8 mouse cellular contexts compared by ENCODE assay signal in genomic region chr12:76369978-76370830, GRCm38 (mm10). TPM values are rescaled to one million over a fixed set of nuclear protein-coding genes. Genes with fewer than 3 reads are reported as not detected.
A peak's percentile ranks its signal among the peaks of the same experiment; 100 is the strongest.
DNase-seq lines count a peak whose midpoint lies in the region; ATAC-seq lines count a peak whose summit lies in the region.

Gene Zbtb1 (plus strand): TSS chr12:76370266.

- WGBS in forebrain, embryonic 10.5 days = under 1% methylated on average over 95 of the region's 99 CpGs
- WGBS in heart, embryonic 15.5 days = under 1% methylated on average over 91 of the region's 99 CpGs
- WGBS in liver, embryonic 16.5 days (ENCODE audit: insufficient replicate concordance) = under 1% methylated on average over 93 of the region's 99 CpGs
- under 1% methylated on average over 93 of the region's 99 CpGs for WGBS in neural tube, embryonic 12.5 days

- H3K9ac ChIP-seq in heart, embryonic 15.5 days = peak within 1 kb of the TSS; percentile 97
- peak within 1 kb of the TSS; percentile 96 for H3K9ac ChIP-seq in liver, embryonic 16.5 days (ENCODE audit: low read depth, low read length)
- H3K9ac ChIP-seq in neural tube, embryonic 12.5 days = peak within 1 kb of the TSS; percentile 97

- peak within 1 kb of the TSS; percentile 84 for H3K27ac ChIP-seq in brown adipose tissue, adult 24 weeks (replicated peaks; ENCODE audit: low read depth, low read length)
- peak within 1 kb of the TSS; percentile 100 for H3K27ac ChIP-seq in forebrain, embryonic 10.5 days
- peak within 1 kb of the TSS; percentile 100 for H3K27ac ChIP-seq in heart, embryonic 15.5 days
- peak within 1 kb of the TSS; percentile 96 for H3K27ac ChIP-seq in liver, embryonic 16.5 days (ENCODE audit: low read length)
- H3K27ac ChIP-seq in neural tube, embryonic 12.5 days = peak within 1 kb of the TSS; percentile 95

- no peaks in the 10 kb centered on the region for H3K27me3 ChIP-seq in forebrain, embryonic 10.5 days (ENCODE audit: poor library complexity, severe bottlenecking)
- H3K27me3 ChIP-seq in heart, embryonic 15.5 days = no peaks in the 10 kb centered on the region
- no peaks in the 10 kb centered on the region for H3K27me3 ChIP-seq in liver, embryonic 16.5 days (ENCODE audit: control insufficient read depth, insufficient read depth, low read depth, low read length)
- H3K27me3 ChIP-seq in neural tube, embryonic 12.5 days (replicated peaks) = no peaks in the 10 kb centered on the region

- DNase-seq in CD4-positive, CD25-positive, alpha-beta regulatory T cell, adult 2 months (ENCODE audit: low read depth, low spot score) = peak; percentile 88
- peak; percentile 83 for DNase-seq in forebrain, embryonic 10.5 days (ENCODE audit: extremely low spot score, low spot score)
- DNase-seq in kidney, postnatal 25 days = peak; percentile 77 to 90
- DNase-seq in telencephalon, adult 2 months (ENCODE audit: low read depth, low spot score) = peak; percentile 60

- no peaks in the 10 kb centered on the region for H3K9me3 ChIP-seq in forebrain, embryonic 10.5 days
- no peaks in the 10 kb centered on the region for H3K9me3 ChIP-seq in heart, embryonic 15.5 days (replicated peaks)
- H3K9me3 ChIP-seq in liver, embryonic 16.5 days (replicated peaks; ENCODE audit: control insufficient read depth, low read length) = no peaks in the 10 kb centered on the region
- no peaks in the 10 kb centered on the region for H3K9me3 ChIP-seq in neural tube, embryonic 12.5 days

- peaks cover 12% of the 10 kb centered on the region for H3K4me1 ChIP-seq in brown adipose tissue, adult 24 weeks (ENCODE audit: control insufficient read depth, insufficient read depth, insufficient read length, low read length)
- H3K4me1 ChIP-seq in forebrain, embryonic 10.5 days = peaks cover 64% of the 10 kb centered on the region
- peaks cover 61% of the 10 kb centered on the region for H3K4me1 ChIP-seq in heart, embryonic 15.5 days (replicated peaks)
- peaks cover 59% of the 10 kb centered on the region for H3K4me1 ChIP-seq in liver, embryonic 16.5 days (ENCODE audit: control insufficient read depth, low read depth, low read length)
- peaks cover 36% of the 10 kb centered on the region for H3K4me1 ChIP-seq in neural tube, embryonic 12.5 days

- peaks cover 6% of the 10 kb centered on the region; the same call in 1 of the 2 replicates for H3K36me3 ChIP-seq in forebrain, embryonic 10.5 days (replicated peaks)
- H3K36me3 ChIP-seq in heart, embryonic 15.5 days = no peaks in the 10 kb centered on the region
- H3K36me3 ChIP-seq in liver, embryonic 16.5 days (ENCODE audit: control insufficient read depth, insufficient read depth) = no peaks in the 10 kb centered on the region
- no peaks in the 10 kb centered on the region for H3K36me3 ChIP-seq in neural tube, embryonic 12.5 days

- peak within 1 kb of the TSS; percentile 92 for H3K4me3 ChIP-seq in brown adipose tissue, adult 24 weeks (ENCODE audit: insufficient read depth, low read depth, low read length)
- peak within 1 kb of the TSS; percentile 96 for H3K4me3 ChIP-seq in forebrain, embryonic 10.5 days
- peak within 1 kb of the TSS; percentile 94 for H3K4me3 ChIP-seq in heart, embryonic 15.5 days
- H3K4me3 ChIP-seq in liver, embryonic 16.5 days (ENCODE audit: low read depth, low read length) = peak within 1 kb of the TSS; percentile 90
- H3K4me3 ChIP-seq in neural tube, embryonic 12.5 days = peak within 1 kb of the TSS; percentile 86

- peak within 1 kb of the TSS; percentile 83 for H3K4me2 ChIP-seq in heart, embryonic 15.5 days
- H3K4me2 ChIP-seq in liver, embryonic 16.5 days (ENCODE audit: low read depth, low read length) = peak within 1 kb of the TSS; percentile 89
- peak within 1 kb of the TSS; percentile 87 for H3K4me2 ChIP-seq in neural tube, embryonic 12.5 days (replicated peaks)

- peak; percentile 49 for ATAC-seq in heart, embryonic 15.5 days (replicated peaks; ENCODE audit: insufficient number of reproducible peaks, insufficient read depth, low FRiP score, low read depth)
- peak; percentile 48 for ATAC-seq in liver, embryonic 16.5 days (ENCODE audit: low read depth)
- ATAC-seq in neural tube, embryonic 12.5 days (ENCODE audit: low FRiP score, low read depth) = peak; percentile 59

RNA-seq across cellular contexts. Expression of gene Zbtb1, which starts in this region (rescaled TPM):
- polyA plus RNA-seq in brown adipose tissue, adult 24 weeks (2012; ENCODE audit: insufficient read depth, insufficient read length, missing spikeins) = 1.7 and 2.7 TPM in 2 replicates
- polyA plus RNA-seq in forebrain, embryonic 10.5 days (2016; fragmentation: Nextera tagmentation; extraction: Ambion mirVana) = 8.0 and 8.4 TPM in 2 replicates
- 5.7 and 6.6 TPM in 2 replicates for polyA plus RNA-seq in heart, embryonic 15.5 days (2015; fragmentation: Nextera tagmentation; extraction: Ambion mirVana)
- 2.9 and 3.4 TPM in 2 replicates for polyA plus RNA-seq in liver, embryonic 16.5 days (2015; fragmentation: Nextera tagmentation; extraction: Ambion mirVana)
- polyA plus RNA-seq in neural tube, embryonic 12.5 days (2016; fragmentation: Nextera tagmentation; extraction: Ambion mirVana) = 7.0 and 7.1 TPM in 2 replicates

Comparison
In these comparisons a context has a peak if more than half of its experiments do, and no peak if none do; other contexts are left out.
1. Peak in every context shown above with its lines: DNase-seq, ATAC-seq, H3K4me3 ChIP-seq and H3K27ac ChIP-seq.